In the genomic region with DNA sequence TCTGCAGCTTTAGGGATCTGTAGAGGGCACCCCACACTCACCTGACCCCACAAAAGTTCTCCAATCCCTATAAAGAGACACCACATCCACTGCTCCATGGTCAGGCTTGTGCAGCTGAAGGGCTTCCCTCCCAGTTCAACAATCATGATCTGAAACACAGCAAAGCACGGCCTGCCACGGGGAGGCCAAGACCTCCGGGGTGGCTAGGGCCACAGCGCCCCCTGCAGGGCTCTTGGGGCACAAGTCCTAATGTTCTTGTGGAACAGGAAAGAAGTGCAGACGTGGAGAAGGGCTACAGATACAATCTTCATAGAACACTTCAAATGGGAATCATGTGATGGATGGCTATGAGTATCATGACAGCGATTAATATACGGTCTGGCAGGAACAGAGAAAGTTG, we compare ENCODE assay signal across 9 mouse cellular contexts. TPM values are rescaled to one million over a fixed set of nuclear protein-coding genes. Genes with fewer than 3 reads are reported as not detected.
DNase-seq lines count a peak whose midpoint lies in the region; ATAC-seq and TF ChIP-seq lines count a peak whose summit lies in the region.
"Had no signal": no experiment of that assay in that cellular context is flagged by ENCODE, and none has a peak within 500 bp of the region (broad histone marks: within the 10 kb centered on the region; RNA-seq: fewer than 3 reads in every experiment).

No protein-coding gene starts in this region.

- H3K4me3 ChIP-seq in heart, adult 2 months = no peak overlapping the region
- H3K4me3 ChIP-seq in heart, embryonic 11.5 days (ENCODE audit: low read depth, low read length) = no peak overlapping the region

- no peak for ATAC-seq in heart, embryonic 11.5 days (replicated peaks; ENCODE audit: insufficient number of reproducible peaks, low FRiP score, low TSS enrichment)
- ATAC-seq in frontal cortex, adult (ENCODE audit: low TSS enrichment) = no peak

- TF ChIP-seq POLR2A in heart, adult 2 months (IDR thresholded peaks at IDR 0.05; ENCODE audit: insufficient read depth, low read depth, low read length) = no peak

- no peaks in the 10 kb centered on the region; the same call in 1 of the 2 replicates for H3K4me1 ChIP-seq in heart, adult 2 months (ENCODE audit: control insufficient read depth, insufficient read depth, low read length)
- H3K4me1 ChIP-seq in heart, embryonic 11.5 days (ENCODE audit: control insufficient read depth, insufficient read depth, low read length) = no peaks in the 10 kb centered on the region

- H3K4me2 ChIP-seq in heart, embryonic 11.5 days = no peak overlapping the region

- peak; percentile 34 to 47 for DNase-seq in heart, adult 2 months
- peak; percentile 67 for DNase-seq in CD4-positive helper T cell, adult 2 months (ENCODE audit: low read depth, low spot score)
- DNase-seq in adrenal gland, postnatal 25 days = peak; percentile 48
- DNase-seq in heart, postnatal 4 days = peak; percentile 80
- DNase-seq in lung, postnatal 4 days = peak; percentile 72 to 74
- DNase-seq in thymus, postnatal 0 days (ENCODE audit: low spot score) = peak; percentile 87

- no peak for TF ChIP-seq EP300 in heart, adult 2 months (IDR thresholded peaks at IDR 0.05; ENCODE audit: insufficient read depth, low read depth, low read length)

- TF ChIP-seq CTCF in heart, adult 2 months (IDR thresholded peaks at IDR 0.05) = peak; percentile 74

- H3K9me3 ChIP-seq in heart, embryonic 11.5 days (replicated peaks; ENCODE audit: control insufficient read depth, low read length) = no peaks in the 10 kb centered on the region

- H3K79me2 ChIP-seq in heart, adult 2 months (replicated peaks; ENCODE audit: control insufficient read depth, insufficient read depth, low read length) = no peaks in the 10 kb centered on the region

- no peak overlapping the region for H3K27ac ChIP-seq in heart, adult 2 months
- H3K27ac ChIP-seq in heart, embryonic 11.5 days (ENCODE audit: low read depth, low read length) = no peak overlapping the region

- 23% methylated on average over 7 of the region's 7 CpGs for WGBS in heart, adult 2 months
- 23% methylated on average over 7 of the region's 7 CpGs for WGBS in heart, embryonic 11.5 days (ENCODE audit: insufficient replicate concordance)

- H3K36me3 ChIP-seq in heart, adult 2 months (ENCODE audit: control insufficient read depth, insufficient read depth, low read length) = no peaks in the 10 kb centered on the region
- H3K36me3 ChIP-seq in heart, embryonic 11.5 days (ENCODE audit: control insufficient read depth, insufficient read depth, low read length) = peaks cover 13% of the 10 kb centered on the region; the same call in 1 of the 2 replicates

- H3K27me3 ChIP-seq in heart, adult 2 months (ENCODE audit: control insufficient read depth, insufficient read depth, low read length) = no peaks in the 10 kb centered on the region
- H3K27me3 ChIP-seq in heart, embryonic 11.5 days (ENCODE audit: control insufficient read depth, insufficient read depth, low read length) = no peaks in the 10 kb centered on the region

- no peak overlapping the region for H3K9ac ChIP-seq in heart, adult 2 months (ENCODE audit: low read depth, low read length)
- no peak overlapping the region for H3K9ac ChIP-seq in heart, embryonic 11.5 days (ENCODE audit: low read depth, low read length)

- intact Hi-C loops in heart, adult 2 months (cut with DNase I) = no loop called here

RNA-seq across cellular contexts. Expression of gene Lax1, which starts 26.6 kb away (rescaled TPM):
- under 1 TPM; 0.36 to 0.73 TPM for total RNA-seq in heart, adult 2 months (2021)
- polyA plus RNA-seq in heart, adult 2 months (2012; rRNA removed) = 0.45 and 0.47 TPM in 2 replicates
- 0.09 and 0.73 TPM in 2 replicates for polyA plus RNA-seq in heart, embryonic 11.5 days (2014; fragmentation: Nextera tagmentation; extraction: Ambion mirVana)
- not detected in 2 replicates for total RNA-seq in adrenal gland, postnatal 25 days (2021)
- under 1 TPM; 0.41 TPM for total RNA-seq in heart, postnatal 4 days (2021)
- 27.3 and 29.4 TPM in 2 replicates for polyA plus RNA-seq in thymus, postnatal 0 days (2015; fragmentation: Nextera tagmentation; extraction: Ambion mirVana)
- total RNA-seq: layer of hippocampus, postnatal 14 days had no signal

RNA-seq across cellular contexts. Expression of gene Gm38394, which starts 55.3 kb away (rescaled TPM):
- total RNA-seq in heart, adult 2 months (2021) = 10 to 100 TPM; 14.5 to 15.0 TPM
- 2.5 and 6.2 TPM in 2 replicates for polyA plus RNA-seq in heart, adult 2 months (2012; rRNA removed)
- 7.0 and 8.4 TPM in 2 replicates for polyA plus RNA-seq in heart, embryonic 11.5 days (2014; fragmentation: Nextera tagmentation; extraction: Ambion mirVana)
- total RNA-seq in adrenal gland, postnatal 25 days (2021) = 26.0 and 30.4 TPM in 2 replicates
- 10 to 100 TPM; 37.3 to 40.5 TPM for total RNA-seq in heart, postnatal 4 days (2021)
- polyA plus RNA-seq in thymus, postnatal 0 days (2015; fragmentation: Nextera tagmentation; extraction: Ambion mirVana) = 2.3 and 3.0 TPM in 2 replicates

RNA-seq across cellular contexts. Expression of gene Zbed6, which starts 55.8 kb away (rescaled TPM):
- total RNA-seq in heart, adult 2 months (2021) = 1 to 10 TPM; 3.2 to 3.3 TPM
- polyA plus RNA-seq in heart, adult 2 months (2012; rRNA removed) = 2.3 and 5.5 TPM in 2 replicates
- not detected in 2 replicates for polyA plus RNA-seq in heart, embryonic 11.5 days (2014; fragmentation: Nextera tagmentation; extraction: Ambion mirVana)
- total RNA-seq in adrenal gland, postnatal 25 days (2021) = 16.6 and 18.0 TPM in 2 replicates
- 10 to 100 TPM; 13.4 to 14.3 TPM for total RNA-seq in heart, postnatal 4 days (2021)
- polyA plus RNA-seq in thymus, postnatal 0 days (2015; fragmentation: Nextera tagmentation; extraction: Ambion mirVana) = 0.14 and 0.86 TPM in 2 replicates
